Mouse (Mus musculus) kidney, postnatal 14 days (tissue): ENCODE results near the gene Wdhd1.

ENCODE experiments used
- DNase-seq: peaks from one replicate; pipeline ENCODE4 v3.0.0; 2022; ENCODE audit warnings: mixed read lengths

Gene Wdhd1

DNA sequence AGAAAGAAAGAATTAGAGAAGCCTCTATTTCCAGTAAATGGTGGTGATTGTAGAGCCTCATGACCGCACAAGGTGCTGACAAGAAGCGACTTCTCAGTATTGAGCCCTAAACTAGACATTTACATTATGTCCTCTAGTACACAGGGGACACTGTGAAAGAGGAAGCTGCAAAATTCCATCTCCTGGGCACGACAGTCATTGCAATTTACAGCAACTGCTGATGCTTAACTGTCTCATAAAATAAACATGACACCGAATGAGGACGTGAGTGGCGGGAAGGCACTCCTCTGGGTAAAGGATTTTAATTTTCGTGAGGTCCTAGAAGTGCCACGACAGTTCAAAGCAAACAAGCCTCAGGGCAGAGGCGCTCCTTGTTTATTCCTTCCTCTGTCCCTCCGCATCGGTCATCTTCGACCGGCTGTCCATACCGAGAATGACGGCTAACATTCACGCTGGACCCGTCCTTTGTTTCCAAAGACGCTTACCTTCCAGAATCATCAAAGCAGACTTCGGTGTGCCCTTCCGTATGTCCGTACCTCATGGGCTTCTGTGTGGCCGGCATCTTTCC lies 537 bp downstream of the Wdhd1 start:
- DNase-seq = peak; percentile 9

DNA sequence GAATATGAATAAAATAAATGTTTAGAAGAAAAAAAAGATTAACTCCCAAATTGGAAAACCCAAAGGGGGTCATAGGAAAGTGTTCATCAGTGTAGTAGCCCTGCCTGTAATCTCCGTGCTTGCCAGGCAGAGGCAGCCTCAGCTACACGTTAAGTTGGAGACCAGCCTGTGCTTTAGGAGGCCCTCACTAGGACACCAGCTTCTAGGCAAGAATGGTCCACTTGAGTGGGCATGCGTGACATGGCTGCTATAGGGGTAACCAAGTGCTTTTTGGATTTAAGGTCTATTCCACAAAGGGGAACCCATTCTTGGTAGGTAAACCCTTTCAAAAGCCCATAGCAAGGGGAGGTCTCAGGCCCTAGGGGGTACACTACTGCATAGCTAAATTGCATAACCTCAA lies 1.2 kb downstream of the Wdhd1 start:
- no peak for DNase-seq

DNA sequence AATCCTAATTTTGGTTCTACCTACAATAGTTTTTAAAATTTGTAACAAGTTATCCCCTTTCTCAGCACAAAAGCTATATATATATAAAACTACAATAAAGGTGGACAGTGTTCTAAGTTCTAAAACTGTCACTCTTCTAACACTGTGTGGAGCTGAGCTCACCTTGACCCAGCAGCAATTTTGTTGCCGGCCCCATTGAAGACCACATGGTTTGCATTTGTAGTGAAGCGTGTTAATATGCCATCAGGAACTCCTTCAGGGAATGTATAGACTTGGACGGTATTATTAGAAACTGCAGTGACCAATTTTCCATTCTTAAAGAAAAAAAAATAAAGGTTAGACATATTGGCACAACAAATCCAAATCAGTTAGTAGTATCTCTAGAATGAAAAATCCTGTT lies 2.9 kb downstream of the Wdhd1 start:
- no peak for DNase-seq

DNA sequence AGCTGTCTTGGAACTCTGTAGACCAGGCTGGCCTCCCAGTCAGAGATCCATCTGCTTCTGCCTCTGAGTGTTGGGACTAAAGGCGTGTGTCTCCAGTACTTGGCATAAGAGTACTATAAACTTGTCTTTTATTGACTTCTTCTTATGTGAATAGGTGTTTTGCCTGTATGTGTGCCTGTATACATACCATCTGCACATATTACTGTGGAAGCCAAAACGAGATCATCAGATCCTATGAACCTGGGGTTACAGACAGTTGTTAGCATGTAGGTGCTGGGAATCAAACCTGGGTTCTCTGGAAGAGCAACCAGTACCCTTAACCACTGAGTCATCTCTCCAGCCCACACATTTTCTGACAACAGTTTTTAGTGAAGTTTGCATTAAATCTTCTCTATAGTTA lies 7.0 kb downstream of the Wdhd1 start:
- DNase-seq = no peak

DNA sequence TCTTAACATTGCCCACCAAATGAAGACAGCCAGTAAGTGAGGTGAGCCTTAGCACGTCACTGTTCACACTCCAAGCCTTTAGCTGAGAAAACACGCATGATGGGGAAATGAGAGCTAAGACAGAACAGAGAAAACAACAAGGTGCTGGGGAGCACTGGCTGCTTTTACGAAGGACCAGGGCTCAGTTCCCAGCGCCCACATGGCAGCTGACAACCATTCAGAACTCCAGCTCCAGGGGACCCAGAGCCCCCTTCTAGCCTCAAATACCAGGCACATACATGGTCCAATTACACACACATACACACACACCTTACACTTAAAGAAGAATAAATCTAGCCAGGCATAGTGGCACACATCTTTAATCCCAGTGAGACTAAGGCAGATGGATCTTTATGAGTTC lies 7.6 kb downstream of the Wdhd1 start:
- DNase-seq = no peak

DNA sequence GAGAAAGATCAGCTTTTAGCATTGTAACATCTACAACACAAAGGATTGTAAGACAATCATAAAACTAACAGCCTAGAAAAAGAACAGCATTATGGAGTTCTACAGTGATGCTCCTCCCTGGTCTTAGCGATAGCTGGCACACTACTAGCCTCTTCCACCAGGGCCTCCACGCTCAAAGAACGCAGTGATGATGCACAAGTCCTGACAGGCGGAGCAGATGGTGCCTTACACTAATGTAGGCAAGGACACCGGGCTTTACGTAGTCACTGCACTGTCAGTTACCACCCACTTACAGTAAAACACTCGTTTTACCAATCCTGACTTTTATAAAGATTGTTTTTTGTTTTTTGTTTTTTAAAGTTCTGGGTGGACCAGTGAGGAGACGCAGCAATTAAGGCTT lies 10.8 kb downstream of the Wdhd1 start:
- no peak for DNase-seq

DNA sequence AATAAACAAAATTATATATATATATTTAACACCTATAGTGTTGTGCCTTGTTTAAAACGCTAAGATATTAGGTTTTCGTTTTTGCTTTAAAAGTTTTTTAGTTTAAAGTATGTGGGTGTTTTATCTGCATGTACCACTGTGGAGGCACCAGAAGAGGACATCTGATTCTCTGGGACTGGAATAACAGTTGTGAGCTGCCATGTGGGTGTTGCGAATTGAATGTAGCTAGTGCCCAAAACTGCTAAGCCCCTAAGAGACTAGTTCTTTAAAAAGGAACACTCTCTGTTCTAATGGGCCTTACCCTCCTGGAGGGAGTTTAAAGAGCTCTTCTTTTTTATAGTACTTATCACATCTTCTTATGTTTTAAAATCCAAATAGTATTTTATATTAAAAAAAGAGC lies 11.8 kb downstream of the Wdhd1 start:
- no peak for DNase-seq

DNA sequence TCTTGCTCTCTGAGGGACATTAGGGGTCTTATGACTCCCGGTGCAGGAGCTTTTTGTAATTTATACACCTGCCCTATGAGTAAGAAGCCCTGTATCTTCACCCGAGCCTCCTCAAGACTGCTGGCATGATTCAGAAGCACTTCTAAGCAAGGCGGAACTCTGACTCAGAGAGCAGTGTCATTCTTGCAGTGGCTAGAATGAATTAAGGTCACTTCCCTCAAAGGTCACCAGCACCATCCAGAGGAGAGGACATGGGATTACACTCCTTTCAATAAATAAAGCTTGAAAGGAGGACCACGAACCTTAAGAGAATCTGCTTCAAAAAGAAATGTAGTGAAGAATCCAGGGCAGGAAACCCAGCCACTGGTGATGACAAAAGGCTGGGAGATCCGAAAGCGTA lies 26.8 kb downstream of the Wdhd1 start:
- DNase-seq = no peak

DNA sequence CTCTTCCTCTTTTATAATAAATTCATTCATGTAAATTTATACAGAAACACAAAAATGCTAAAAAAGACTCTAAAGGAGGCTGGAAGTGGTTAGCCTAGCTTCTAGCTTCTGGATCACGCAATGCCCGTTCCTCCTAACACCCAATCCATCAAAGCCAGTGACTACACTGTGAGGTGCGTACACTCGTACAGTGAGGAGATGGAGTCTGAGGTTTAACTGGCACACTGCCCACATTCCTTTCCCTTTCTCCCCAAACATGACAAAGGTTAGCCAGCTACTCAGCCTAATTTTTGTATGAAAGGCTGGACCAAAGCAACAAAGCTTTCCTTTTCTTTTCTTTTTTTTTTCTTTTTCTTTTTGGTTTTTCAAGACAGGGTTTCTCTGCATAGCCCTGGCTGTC lies 33.9 kb downstream of the Wdhd1 start:
- no peak for DNase-seq

DNA sequence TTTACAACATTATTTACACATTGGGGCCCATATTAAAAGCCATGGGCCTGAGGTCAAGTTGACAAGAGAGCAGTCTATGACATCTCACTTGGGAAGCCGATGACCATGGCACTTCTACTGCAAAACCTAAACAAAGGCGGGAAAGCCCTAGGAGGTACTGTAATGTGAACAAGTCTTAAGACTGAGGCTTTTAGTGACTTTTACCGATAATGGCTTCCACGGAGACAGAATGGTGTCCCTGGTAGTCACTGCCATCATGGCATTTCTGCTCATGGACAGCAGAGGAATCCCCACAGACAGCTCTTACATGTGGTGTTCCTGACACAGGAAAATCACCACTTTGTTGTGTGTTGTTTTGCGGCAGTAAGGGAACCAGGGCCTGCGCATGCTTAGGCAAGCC lies 35.6 kb downstream of the Wdhd1 start:
- no peak for DNase-seq

DNA sequence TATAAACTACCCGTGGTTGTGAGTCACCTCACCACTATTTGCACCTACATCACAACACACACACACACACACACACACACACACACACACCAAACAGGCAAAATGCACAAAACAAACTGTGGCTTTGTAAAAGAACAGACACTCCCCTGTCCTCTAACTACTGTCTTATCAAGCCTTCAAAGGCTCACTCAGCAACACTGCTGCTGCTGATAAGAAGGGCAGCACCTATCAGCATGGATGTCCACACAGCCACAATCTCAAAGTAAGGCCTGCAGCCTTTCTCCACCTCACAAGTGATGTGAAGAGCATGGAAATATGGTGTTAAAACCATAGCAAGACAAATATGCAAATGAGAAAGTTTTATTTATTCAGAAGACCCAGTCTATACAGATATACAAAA lies 36.1 kb downstream of the Wdhd1 start:
- no peak for DNase-seq

DNA sequence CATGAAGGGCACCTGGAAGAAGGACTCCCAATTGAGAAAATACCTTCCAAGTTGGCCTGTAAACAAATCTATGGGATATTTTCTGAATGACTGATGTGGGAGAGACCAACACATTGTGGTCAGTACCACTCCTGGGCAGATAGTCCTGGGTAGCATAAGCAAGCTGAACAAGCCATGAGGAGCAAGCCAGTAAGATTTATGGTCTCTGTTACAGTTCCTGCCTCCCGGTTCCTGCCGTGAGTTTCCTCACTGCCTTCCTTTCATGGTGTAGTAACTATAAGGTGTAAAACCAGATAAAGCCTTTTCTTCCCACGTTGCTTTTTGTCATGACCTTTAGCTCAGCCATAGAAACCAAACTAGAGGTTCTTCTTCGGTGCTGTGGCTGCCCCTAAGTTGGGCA lies 39.4 kb downstream of the Wdhd1 start:
- no peak for DNase-seq

DNA sequence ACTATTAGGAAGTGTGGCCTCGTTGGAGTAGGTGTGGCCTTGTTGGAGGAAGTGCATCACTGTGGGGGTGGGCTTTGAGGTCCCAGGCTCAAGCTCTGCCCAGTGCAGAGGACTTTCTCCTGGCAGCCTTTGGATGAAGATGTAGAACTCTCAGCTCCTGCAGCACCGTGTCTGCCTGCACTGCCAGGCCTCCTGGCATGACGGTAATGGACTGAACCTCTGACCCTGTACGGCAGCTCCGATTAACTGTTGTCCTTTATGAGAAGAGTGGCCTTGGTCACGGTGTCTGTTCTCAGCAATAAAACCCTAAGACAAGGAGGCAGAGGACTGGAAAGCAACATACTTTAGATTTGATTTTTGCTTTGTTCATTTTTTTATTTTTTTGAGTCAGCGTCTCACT lies 40.2 kb downstream of the Wdhd1 start:
- DNase-seq = no peak

DNA sequence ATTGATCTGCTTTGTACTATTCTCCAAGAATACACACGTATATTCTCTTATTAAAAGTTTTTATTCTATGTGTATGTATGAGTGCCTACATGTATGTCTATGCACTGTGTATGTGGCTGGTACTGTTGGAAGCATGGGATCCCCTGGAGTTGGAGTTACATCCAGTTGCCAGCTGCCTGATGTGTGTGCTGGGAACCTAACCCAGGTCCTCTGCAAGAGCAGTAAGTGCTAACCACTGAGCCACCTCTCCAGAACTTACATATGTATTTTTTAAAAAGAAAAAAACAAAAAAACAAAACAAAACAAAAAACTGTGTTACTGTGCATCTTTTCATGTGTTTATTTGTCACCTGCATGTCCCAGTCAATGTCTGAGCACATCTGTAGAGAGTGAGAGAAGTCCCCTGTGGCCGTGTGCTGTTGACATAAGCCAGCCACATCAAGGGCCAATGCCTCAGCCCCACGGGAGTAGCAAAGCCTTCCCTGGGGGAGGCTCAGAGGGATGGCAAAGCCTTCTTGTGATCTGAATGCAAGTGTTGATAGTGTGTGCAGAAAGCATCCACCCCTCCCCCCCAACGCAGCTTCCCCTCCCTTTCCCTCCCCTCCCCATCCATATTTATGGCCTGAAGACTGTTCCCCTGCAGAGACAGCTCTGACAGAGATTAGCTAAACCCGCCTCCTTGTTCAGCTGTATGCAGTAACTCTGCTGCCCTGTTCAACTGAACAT lies 42.0 kb downstream of the Wdhd1 start:
- DNase-seq = no peak

DNA sequence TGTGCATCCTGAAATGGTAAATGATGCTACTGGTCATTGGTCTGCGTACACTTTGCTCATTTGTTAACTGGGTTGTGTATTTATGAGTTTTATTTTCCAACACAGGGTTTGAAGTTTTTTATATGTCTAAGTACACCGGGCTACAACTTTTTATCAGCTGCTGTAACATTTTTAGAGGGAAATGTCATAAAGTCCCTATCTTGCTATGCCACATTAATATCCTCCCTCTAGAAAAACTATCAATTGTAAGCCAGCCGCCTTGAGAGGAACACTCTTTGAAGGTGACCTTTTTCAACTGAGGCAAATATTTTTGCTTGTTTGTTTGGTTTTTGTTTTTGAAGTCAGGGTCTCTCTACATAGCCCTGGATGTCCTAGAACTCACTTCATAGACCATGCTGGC lies 42.6 kb downstream of the Wdhd1 start:
- no peak for DNase-seq

DNA sequence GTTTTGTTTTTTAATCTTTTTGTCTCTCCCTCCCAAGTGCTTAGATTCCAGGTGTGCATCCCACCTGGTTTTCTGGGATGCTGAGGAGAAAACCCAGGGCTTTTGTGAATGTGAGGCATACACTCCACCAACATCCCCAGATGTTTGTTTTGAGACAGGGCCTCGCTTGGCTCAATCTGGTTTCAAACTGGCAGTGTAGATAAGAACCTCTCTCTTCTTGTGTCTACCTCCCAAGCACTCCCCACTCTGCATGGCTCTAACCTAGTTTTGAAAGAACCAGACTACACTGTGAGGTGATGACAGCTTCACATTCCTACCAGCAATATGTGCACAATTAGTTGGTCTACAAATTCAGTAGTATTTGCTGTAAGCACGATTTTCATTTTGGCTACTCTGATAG lies 43.1 kb downstream of the Wdhd1 start:
- DNase-seq = no peak

DNA sequence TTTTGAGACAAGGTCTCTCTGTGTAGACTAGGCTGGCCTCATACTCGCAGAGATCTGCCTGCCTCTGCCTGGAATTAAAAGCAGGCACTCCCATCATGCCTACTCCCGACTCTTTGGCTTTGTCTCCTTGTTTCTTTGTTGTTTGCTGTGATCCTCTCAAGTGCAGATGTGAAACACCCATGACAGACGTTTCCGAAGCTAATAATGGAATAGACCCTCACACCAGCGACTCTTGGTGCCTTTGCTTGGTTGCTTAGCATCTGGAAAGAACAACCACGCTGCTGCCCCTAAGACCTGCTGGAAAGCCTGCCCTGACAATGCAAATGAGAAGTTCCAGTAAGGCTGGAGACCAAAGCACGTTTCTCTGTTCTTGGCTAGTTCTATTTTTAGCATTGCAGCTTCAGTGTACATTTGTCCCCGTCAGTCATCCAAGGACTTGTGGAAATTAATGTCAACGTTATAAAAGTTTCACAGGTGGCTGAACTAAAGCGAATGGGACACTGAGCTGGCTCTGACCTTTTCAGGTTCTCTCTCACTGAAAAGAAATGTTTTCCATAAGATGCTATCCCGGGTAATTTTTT lies 46.8 kb downstream of the Wdhd1 start:
- DNase-seq = no peak

DNA sequence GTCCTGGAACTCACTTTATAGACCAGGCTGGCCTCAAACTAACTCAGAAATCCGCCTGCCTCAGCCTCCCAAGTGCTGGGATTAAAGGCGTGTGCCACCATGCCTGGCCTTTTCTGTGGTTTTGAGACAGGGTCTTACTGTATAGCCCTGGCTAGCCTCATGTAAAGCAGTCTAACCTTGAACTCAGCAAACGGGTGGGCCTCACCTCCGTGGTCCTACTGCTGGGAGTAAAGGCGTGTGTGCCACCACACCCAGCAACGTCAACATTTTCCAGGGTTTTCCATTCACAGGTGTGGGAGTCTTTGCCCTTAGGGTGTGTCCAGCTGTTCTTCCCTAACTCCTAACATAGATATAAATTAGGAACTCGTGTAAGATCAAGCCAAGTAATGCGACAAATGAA lies 50.7 kb downstream of the Wdhd1 start:
- no peak for DNase-seq

DNA sequence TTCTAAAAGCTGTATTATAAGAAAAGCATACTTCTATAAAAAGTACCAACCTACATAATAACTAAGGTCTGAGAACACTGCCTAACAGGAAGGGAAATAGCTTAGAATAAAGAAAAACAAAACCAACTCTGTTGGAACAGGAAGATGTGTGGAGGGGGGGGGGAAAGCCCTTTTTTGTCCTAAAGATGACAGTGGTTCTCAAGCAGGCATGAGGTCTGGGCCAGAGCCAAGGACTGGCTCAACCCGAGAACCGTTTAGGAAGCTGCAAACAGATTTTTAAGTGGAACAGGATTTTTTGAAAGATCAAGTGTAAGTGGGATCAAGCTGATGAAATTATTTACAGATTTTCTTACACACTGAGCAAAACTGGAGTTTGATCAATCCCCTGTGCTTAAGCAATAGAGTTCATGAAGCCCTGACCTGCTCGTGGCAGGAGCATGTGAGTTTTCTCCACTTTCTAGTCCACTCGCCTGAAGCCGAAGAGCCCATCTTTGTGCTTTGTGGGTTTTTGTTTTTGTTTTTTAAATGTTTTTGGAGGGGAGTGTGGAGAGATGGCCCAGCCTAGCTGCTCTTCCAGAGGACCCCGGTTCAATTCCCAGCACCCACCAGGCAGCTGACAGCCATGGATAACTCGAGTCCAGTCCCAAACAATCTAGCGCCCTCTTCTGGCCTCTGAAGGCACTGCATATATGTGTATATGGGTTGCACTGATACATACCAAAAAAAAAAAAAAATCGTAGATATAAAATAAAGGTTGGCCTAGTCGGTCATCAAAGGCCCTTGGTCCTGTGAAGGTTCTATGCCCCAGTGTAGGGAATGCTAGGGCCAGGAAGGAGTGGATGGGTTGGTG lies 52.0 kb downstream of the Wdhd1 start:
- peak; percentile 7 for DNase-seq

DNA sequence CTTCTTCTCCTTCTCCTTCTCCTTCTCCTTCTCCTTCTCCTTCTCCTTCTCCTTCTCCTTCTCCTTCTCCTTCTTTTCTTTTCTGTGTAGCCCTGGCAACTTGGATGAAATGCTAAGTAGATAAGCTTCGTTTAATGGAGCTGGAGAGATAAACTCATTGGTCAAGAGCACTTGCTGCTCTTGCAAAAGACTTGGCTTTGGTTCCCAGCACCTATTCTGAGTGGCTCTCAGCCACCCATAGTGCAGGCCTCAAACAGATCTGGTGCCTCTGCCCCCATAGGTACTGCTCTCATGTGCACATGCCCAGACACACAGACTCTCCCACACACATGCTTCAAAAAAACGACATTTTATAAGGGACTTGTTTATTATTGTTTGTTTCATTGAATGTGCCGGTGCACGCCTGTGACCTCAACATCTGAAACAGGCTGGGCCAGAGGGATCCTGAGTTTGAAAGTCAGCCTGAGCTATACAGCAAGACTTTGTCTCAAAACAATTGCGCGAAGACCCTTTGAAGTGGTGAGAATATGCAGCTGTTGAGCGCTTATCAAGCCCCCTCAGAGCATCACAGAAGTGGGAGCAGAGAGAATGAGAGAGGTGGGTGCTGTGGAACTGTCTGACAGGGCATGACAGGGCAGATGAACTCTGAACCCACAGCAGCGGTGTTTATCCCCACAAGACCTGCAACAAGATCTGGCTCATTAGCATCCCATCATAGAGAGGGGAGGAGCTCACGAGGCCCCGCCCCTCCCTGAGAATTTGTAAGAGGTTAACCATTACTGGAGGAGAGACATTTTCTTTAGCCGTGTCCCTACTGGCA lies 53.8 kb downstream of the Wdhd1 start:
- no peak for DNase-seq

DNA sequence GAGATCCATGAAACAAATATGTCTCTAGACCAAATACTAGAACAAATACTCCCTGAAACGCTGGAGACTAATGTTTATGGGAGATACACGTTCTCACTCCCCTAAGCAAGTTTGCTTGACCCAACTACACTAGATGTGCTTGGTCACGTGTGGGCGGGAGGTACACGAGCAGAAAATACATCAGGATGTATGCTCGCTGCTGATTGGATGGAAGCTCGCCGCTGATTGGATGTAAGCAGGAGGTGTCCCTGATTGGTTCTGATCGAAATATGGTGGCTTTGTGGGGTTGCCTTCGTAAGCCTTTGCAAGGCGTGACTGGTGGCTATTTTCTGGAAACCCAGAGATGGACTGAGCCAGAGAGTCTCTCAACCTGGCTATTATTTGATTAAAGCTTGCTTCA lies 55.1 kb downstream of the Wdhd1 start:
- DNase-seq = no peak

DNA sequence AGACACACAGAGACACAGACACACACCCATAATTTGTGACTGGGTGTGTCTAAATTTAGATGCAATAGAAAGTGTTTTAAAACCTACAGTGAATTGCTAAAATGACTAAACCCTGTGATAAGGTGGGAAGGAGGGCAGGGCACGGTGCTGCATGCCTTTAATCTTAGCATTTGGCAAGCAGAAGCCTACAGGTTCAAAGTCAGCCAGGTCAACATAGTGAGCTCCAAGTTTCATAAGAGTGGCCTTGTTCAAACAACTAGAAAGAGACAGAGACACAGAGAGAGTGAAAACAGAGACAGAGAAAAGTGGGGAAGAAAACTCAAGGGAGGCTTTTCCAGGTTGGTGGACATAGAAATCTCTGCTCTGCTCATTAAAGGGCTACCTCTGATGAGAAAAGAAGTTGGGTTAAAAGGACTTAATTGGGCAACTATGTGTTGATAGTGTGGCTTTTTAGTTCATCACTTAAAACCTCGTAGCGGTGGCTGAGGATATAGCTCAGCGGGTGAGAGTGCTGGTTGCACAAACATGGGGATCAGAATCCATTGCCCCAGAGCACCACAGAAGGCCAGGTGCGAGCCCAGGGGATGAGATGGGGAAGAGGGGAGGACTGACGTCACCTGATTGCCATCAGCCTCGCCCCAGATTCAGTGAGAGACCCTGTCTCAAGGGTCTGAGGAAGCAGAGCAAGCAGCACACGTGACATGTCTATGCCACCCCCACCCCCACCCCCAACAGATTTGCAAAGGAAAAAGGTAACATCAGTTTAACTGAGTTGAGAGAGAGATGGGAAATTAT lies 56.2 kb downstream of the Wdhd1 start:
- DNase-seq = no peak
